Mouse (Mus musculus) urinary bladder, adult 18-20 months (tissue): ENCODE data around the gene Gm17268.
A peak's percentile ranks its signal among the peaks of the same experiment; 100 is the strongest.

Experiments used
- DNase-seq, 2 experiments: peaks; one replicate each; pipeline ENCODE4 v3.0.0; 2022; ENCODE audit warnings: low spot score in 2 of 2, mixed read lengths in 2 of 2

Gm17268 gene

GRCm38 (mm10) chr11:82038535-82038934, at the start of gene Gm17268:
Gene Gm17268, minus strand, starts transcription at chr11:82038562.
- no peak for DNase-seq

GRCm38 (mm10) chr11:82084360-82084759, 46.0 kb upstream of the Gm17268 start:
- DNase-seq: no peak

DNA sequence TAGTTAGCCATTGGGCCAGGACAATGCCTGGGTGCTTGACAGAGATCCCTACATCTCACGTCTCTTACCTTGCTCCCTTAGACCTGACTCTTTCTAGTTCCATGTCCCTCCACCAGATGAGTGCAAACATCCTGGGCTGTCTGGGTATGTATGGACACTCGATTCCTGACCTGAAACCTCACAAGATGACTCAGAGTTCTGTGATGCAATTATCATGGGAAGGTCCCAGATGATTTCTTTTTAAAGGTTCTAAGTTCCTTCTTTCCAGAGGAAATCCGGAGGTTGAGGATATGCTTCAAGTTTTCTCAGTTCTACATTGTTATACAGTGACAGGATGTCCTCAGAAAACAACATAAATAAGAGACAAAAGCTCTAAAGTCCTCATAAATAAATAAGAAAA, 42.5 kb upstream of the Gm17268 start:
- DNase-seq: no peak

GRCm38 (mm10) chr11:82078136-82078730, 39.9 kb upstream of the Gm17268 start:
- no peak for DNase-seq

GRCm38 (mm10) chr11:82077031-82077430, 38.7 kb upstream of the Gm17268 start:
- no peak for DNase-seq

GRCm38 (mm10) chr11:82073686-82074085, 35.3 kb upstream of the Gm17268 start:
- no peak for DNase-seq

- no peak for DNase-seq
Observed at GRCm38 (mm10) chr11:82072984-82073383, 34.6 kb upstream of the Gm17268 start.

GRCm38 (mm10) chr11:82072374-82072773, 34.0 kb upstream of the Gm17268 start:
- no peak for DNase-seq

DNA sequence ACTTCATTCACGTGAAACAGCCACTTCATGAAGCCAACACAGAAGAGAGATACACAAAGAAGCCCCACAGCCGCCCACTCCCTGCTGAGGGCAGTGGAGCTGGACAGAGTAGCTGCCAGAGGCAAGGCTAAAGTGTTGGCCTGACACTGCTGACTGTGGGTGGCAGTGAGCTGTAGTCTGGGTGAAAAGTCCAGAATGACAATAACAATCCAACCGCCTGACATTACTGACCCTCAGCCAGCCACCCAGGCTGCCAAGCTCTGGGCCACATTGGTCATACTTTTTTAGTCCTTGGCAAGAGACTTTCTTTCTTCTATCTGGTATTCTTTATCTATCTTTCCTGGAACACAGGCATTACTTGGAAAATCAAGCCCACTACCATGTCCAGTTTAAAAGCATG, 32.7 kb upstream of the Gm17268 start:
- DNase-seq: no peak

GRCm38 (mm10) chr11:82066953-82067571, 28.7 kb upstream of the Gm17268 start:
- no peak for DNase-seq

DNA sequence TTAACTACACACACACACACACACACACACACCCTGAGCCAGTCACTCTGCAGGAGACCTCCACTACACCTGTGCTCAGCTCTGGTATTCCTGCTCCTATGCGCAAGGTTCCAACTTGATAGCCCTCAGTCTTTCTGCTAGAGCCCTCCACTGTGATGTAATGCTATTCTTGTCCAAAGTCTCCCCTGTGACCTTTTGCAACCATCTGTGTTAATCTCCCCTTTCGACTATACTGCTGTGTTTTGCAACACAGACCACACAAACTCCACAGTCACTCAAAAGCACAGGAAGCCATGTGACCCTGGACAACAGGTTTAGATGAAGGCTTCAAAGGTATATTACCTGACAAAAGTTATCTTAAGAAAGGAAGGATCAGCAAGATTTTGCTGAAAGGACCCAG, 25.1 kb upstream of the Gm17268 start:
- DNase-seq: no peak

DNA sequence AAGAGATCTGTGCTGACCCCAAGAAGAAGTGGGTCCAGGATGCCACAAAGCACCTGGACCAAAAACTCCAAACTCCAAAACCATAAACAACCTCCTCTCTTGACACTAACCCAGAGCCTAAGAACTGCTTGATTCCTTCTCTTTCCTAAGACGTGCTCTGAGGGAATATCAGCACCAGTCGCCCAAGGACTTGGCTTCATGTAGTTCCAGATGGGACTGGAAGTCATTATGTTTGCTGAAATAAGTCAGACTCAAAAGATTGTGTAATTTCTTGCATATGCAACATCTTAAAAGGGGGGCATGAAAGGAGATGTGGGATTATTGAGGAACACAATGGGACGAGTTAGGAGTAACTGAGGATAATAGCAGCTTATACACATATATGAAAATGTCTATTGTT, 23.9 kb upstream of the Gm17268 start:
- no peak for DNase-seq

DNA sequence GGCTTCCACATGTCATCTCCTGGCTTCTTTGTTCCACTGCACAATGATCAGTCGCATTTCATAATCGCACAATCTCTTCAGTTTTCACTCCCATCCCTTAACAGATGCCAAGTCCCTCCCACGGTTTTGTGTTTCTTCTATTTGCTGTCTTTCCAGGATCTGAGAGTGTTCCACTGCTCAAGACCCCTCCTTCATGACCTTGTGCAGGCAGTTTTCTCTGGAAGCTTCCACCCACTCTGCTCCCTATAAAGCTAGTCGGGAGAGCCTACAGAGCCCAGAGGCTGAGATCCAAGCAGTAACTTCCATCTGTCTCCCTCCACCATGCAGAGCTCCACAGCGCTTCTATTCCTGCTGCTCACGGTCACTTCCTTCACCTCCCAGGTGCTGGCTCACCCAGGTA, 19.3 kb upstream of the Gm17268 start, which contains the start of gene Ccl11:
TSS of gene Ccl11 (plus strand) at position 178 of the 400 bp plus-strand sequence.
- DNase-seq: no peak

DNA sequence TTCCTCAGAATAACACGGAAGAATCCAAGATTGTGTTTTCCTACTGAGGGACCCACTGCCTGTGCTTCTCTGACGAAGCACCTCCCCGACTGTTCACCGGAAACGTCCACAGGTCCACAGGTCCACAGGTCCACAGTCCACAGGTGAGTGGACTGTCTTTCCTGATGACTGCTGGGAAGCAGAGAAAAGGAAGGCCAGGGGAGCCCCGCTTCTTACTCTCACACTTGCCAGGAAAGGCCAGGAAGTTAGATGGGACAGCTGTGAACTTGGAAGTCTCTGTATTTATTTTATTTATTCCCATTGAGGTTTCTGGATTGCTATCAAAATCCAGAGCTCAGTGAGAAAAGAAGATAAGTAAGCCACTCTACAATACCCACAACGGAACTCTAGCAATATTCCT, 15.5 kb upstream of the Gm17268 start:
- no peak for DNase-seq

- peak in 1 of 2 experiments; percentile 11 for DNase-seq
Observed at GRCm38 (mm10) chr11:82047746-82048415, 9.5 kb upstream of the Gm17268 start.

- peak in 1 of 2 experiments; percentile 44 for DNase-seq
Observed at GRCm38 (mm10) chr11:82045471-82045870, 7.1 kb upstream of the Gm17268 start, which contains the start of gene Ccl7. Gene Ccl7, plus strand, starts transcription at chr11:82045712.

GRCm38 (mm10) chr11:82041671-82042080, 3.3 kb upstream of the Gm17268 start:
- DNase-seq: no peak

GRCm38 (mm10) chr11:82039132-82039660, 834 bp upstream of the Gm17268 start:
- DNase-seq: no peak

DNA sequence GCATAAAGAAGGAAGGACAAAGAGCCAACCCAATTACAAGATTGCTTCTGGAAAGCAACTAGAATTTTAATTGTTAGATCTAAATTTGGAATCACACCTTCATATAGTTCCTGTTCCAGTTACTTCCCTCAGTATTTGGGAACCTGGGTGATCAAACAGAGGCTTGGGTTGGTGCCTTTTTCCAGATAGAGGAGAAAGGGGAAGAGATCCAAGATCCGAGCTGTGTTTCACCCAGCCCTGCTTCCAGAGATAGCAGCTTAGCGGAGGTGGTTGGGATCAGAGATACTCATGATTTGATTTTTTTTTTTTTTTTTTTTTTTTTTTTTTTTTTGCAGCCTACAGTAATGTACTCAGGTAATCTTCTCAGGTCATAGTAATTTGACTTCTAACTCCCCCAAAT, 2.5 kb downstream of the Gm17268 start:
- no peak for DNase-seq

GRCm38 (mm10) chr11:82035356-82035755, 3.0 kb downstream of the Gm17268 start, which contains the start of gene Ccl2:
Gene Ccl2, plus strand, starts transcription at chr11:82035571.
- peak in 1 of 2 experiments; percentile 71 for DNase-seq

DNA sequence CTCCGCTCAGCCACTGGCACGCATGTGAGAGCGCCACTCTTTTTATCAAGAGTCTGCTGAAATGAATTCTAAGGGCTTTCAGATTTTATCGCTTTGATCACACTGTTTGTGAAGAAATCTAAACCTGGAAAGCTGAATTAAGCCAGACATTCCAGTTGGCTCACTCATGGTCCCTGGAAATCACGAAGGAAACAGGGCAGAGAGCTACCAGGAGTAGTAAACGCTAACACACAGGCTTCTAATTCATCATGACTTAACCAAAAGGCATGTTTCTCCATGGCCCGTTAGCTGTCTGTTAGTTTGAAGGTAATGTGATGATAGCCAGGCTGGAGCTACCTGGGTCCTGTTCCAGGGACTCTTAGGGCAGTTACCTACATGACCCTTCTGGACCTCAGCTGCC, 3.9 kb downstream of the Gm17268 start:
- no peak for DNase-seq

GRCm38 (mm10) chr11:82032678-82033344, 5.6 kb downstream of the Gm17268 start:
- DNase-seq: peak in 1 of 2 experiments; percentile 53
